Mouse (Mus musculus) lung, embryonic 14.5 days (tissue): ENCODE measurements around the gene Rfx6. TPM values are rescaled to one million over a fixed set of nuclear protein-coding genes. Genes with fewer than 3 reads are reported as not detected.

Experiments used
- ATAC-seq: fragments of 200-750 bp; cut with Nextera tagmentation; 2 replicates; pipeline ENCODE4 v1.8.0; 2017; ENCODE audit warnings: mild to moderate bottlenecking, moderate TSS enrichment, moderate library complexity; ENCODE audit not compliant: insufficient read depth
- DNase-seq: peaks from one replicate; pipeline ENCODE4 v3.0.0-alpha.2; 2015
- H3K27ac ChIP-seq: fragments of 300-500 bp; sonication (generic); 2 replicates; pipeline ENCODE4 v1.5.1; 2014; ENCODE audit warnings: low read depth, mild to moderate bottlenecking, moderate library complexity
- H3K27me3 ChIP-seq: fragments of 300-500 bp; sonication (generic); 2 replicates; pipeline ENCODE4 v1.6.1; 2014; ENCODE audit warnings: low read length, control low read depth; ENCODE audit not compliant: insufficient read depth
- H3K36me3 ChIP-seq: fragments of 300-500 bp; sonication (generic); 2 replicates; pipeline ENCODE4 v1.6.1; 2014; ENCODE audit warnings: control low read depth; ENCODE audit not compliant: insufficient read depth
- H3K4me1 ChIP-seq: fragments of 300-500 bp; sonication (generic); 2 replicates; pipeline ENCODE4 v1.6.1; 2014; ENCODE audit warnings: antibody characterized with exemption, control low read depth; ENCODE audit not compliant: insufficient read depth
- H3K4me2 ChIP-seq: fragments of 300-500 bp; sonication (generic); 2 replicates; pipeline ENCODE4 v1.6.1; 2014; ENCODE audit warnings: mild to moderate bottlenecking
- H3K4me3 ChIP-seq: fragments of 300-500 bp; sonication (generic); 2 replicates; pipeline ENCODE4 v1.5.1; 2014; ENCODE audit warnings: low read depth, low read length
- H3K9ac ChIP-seq: fragments of 300-500 bp; sonication (generic); 2 replicates; pipeline ENCODE4 v1.6.1; 2014
- H3K9me3 ChIP-seq: fragments of 300-500 bp; sonication (generic); 2 replicates; pipeline ENCODE4 v1.6.1; 2016; ENCODE audit warnings: low read depth, low read length, control low read depth
- CTCF ChIP-seq: IDR thresholded peaks from 2 replicates; pipeline ENCODE4 v1.5.1; 2016; ENCODE audit warnings: antibody characterized with exemption, low read depth
- WGBS: fragments of 180-500 bp; shearing (Covaris S2); extraction: QIAGEN DNeasy Blood & Tissue Kit; methylation state at CpG from one replicate; pipeline ENCODE4 v1.1.7; 2014; 5-methylcytosine and 5-hydroxymethylcytosine counted together
- polyA plus RNA-seq: library from polyadenylated mRNA; unstranded; fragments of >200 nt; fragmentation: Nextera tagmentation; extraction: Ambion mirVana; gene quantifications from 2 replicates; pipeline ENCODE4 v1.2.1, GENCODE M21; 2014

Gene Rfx6
- polyA plus RNA-seq, 1 experiment from 2014 or later: 0.13 TPM

DNA sequence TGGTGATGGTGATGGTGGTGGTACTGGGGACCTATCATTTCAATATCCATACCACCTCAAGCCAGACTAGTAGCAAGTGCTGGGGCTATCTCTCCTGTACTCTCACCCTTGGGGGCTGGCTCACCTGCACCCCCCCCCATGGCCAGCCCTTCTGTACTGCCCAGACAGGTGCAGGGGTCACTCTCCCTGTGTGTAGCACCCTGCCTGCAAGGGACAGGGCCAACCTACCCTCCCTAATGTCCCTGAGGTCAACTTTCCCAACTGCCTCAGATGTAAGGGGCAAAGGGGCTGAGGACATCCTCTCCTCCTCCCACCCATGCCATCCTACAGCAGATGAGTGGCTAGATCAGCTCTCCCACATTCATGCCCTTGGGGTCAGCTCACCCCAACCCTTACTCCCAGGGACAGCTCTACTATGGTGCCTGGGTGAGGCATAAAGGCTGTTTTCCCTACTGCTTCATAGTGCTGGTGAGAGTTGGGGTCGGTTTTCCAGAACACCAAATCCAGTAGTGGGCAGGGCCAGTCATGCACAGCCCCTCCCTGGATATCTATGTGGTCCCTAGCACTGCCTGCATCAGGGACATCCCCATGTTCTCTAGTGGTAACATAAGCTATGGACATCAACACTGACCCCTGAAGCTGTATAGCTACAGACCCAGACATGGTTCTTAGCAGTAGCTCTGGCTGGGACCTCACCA lies 5.3 kb upstream of the Rfx6 start:
- Histone ChIP-seq H3K4me1 (no peaks in the 10 kb centered on the region), H3K4me2 (no peak overlapping the region), H3K27ac (no peak overlapping the region), H3K4me3 (no peak overlapping the region), H3K9me3 (no peaks in the 10 kb centered on the region), H3K9ac (no peak overlapping the region), H3K27me3 (peaks cover 10% of the 10 kb centered on the region), H3K36me3 (no peaks in the 10 kb centered on the region)
- DNase-seq: no peak
- no peak for ATAC-seq
- 48% methylated on average over 1 of the region's 1 CpGs for WGBS
- no peak for TF ChIP-seq CTCF

DNA sequence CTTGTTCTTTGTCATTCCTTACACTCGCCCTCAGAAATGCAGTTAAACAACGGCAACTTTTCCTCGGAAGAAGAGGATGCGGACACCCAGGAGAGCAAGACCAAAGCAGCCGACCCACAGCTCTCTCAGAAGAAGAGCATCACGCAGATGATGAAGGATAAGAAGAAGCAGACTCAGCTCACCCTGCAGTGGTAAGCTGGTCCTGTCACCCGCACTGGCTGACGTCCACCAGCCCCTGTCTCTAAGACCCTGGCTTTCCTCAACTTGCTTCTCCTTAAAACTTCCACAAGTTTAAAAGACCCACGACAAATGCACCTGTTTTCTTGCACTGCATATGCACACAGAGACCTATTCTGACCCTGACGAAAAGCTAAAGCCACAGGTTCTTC lies 689 bp downstream of the Rfx6 start:
- Histone ChIP-seq H3K4me2 (peak overlapping the region; percentile 67), H3K27ac (no peak overlapping the region), H3K9me3 (no peaks in the 10 kb centered on the region), H3K36me3 (no peaks in the 10 kb centered on the region), H3K9ac (no peak overlapping the region), H3K4me1 (no peaks in the 10 kb centered on the region), H3K4me3 (peak overlapping the region; percentile 39), H3K27me3 (peaks cover 22% of the 10 kb centered on the region)
- TF ChIP-seq CTCF: no peak
- 20% methylated on average over 10 of the region's 10 CpGs for WGBS
- no peak for ATAC-seq
- no peak for DNase-seq

DNA sequence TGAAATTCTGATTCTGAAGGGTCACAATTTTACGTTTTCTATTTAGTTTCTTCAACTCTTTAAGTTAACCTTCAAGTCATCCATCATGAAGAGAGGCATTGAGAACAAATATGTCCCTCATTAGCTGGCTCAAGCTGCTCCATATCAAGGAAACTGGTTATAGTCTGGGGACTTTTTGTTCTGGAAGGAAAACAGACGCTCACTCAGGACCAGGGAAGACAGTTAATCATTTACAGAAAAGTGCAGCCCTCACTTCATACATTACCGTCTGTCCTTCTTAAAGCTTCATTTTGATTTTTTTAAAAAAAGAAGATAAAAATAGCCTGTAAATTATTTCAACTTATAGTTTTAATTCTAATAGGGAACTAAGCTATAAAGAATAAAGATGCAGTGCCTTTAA lies 43.3 kb downstream of the Rfx6 start:
- Histone ChIP-seq H3K4me2 (no peak overlapping the region), H3K36me3 (no peaks in the 10 kb centered on the region), H3K9ac (no peak overlapping the region), H3K4me3 (no peak overlapping the region), H3K9me3 (no peaks in the 10 kb centered on the region), H3K27me3 (no peaks in the 10 kb centered on the region), H3K4me1 (no peaks in the 10 kb centered on the region), H3K27ac (no peak overlapping the region)
- no peak for TF ChIP-seq CTCF
- DNase-seq (peak; percentile 16), ATAC-seq (no peak)
- 11% methylated on average over 3 of the region's 3 CpGs for WGBS

DNA sequence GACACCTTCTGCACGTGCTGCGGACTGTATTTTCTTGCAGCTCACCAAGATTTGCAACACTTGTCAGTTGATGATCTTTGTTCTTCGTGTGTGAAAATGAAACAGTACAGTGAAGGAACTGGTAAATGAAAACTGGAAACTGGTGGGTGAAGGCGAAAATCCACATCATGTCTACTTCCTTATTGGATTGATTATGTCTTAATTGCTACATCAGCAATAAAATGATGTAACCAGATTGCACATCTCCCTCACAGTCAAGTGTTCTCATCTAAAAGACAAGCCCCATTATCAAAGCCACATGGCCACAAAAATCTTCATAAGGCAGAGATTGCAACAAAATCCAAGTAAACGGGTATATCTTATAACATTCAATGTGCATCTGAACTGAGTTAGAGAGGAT lies 83.9 kb downstream of the Rfx6 start:
- no peak overlapping the region for H3K4me2 ChIP-seq
- ATAC-seq: no peak
- no peak for TF ChIP-seq CTCF
- no peaks in the 10 kb centered on the region for H3K9me3 ChIP-seq
- no peak overlapping the region for H3K4me3 ChIP-seq
- H3K4me1 ChIP-seq: no peaks in the 10 kb centered on the region
- 80% methylated on average over 5 of the region's 5 CpGs for WGBS
- no peaks in the 10 kb centered on the region for H3K36me3 ChIP-seq
- DNase-seq: no peak
- no peak overlapping the region for H3K9ac ChIP-seq
- no peak overlapping the region for H3K27ac ChIP-seq
- H3K27me3 ChIP-seq: no peaks in the 10 kb centered on the region

DNA sequence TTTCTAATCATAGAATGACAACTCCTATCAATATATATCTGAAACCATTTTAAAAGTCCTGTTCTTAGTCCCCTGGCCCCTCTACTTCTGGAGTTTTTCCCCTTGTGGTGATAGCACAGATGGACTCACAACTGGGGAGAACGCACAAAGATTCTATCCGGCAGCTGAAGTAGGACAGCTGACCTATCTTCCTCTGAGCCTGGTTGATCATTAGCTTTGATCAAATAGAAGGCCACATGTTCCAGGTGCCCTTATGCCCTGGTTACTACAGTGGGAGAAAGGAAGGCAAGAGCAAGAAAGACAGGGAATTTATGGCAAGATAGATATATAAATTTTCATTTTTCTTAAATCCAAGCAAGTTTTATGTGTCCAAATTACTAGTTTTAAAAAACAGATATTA lies 85.7 kb downstream of the Rfx6 start:
- Histone ChIP-seq H3K9ac (no peak overlapping the region), H3K9me3 (no peaks in the 10 kb centered on the region), H3K4me3 (no peak overlapping the region), H3K27me3 (no peaks in the 10 kb centered on the region), H3K4me1 (no peaks in the 10 kb centered on the region), H3K4me2 (no peak overlapping the region), H3K27ac (no peak overlapping the region), H3K36me3 (no peaks in the 10 kb centered on the region)
- DNase-seq: no peak
- WGBS: 39% methylated on average over 2 of the region's 2 CpGs
- ATAC-seq: no peak
- no peak for TF ChIP-seq CTCF

DNA sequence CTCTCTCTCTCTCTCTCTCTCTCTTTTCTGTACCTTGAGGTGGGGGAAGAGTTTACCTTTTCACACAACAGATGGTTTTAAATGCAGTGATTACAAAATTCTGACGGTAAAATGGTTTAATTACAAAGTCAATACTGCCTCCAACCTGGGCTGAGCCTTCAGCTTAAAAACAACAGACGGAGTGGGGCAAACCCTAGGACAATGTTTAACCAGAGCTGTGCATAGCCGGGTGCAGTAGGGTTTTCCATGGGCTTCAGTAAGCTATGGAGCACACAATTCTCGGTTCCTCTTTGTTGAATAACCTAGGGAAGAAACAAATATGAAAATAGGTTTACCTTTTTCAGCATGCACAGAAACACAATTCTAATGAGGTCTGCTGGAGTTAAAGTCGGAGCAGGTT lies 90.9 kb downstream of the Rfx6 start:
- no peak for DNase-seq
- ATAC-seq: no peak
- Histone ChIP-seq H3K4me3 (no peak overlapping the region), H3K36me3 (no peaks in the 10 kb centered on the region), H3K27me3 (no peaks in the 10 kb centered on the region), H3K9me3 (no peaks in the 10 kb centered on the region), H3K4me1 (no peaks in the 10 kb centered on the region), H3K4me2 (no peak overlapping the region), H3K9ac (no peak overlapping the region), H3K27ac (no peak overlapping the region)
- WGBS: 29% methylated on average over 5 of the region's 5 CpGs
- TF ChIP-seq CTCF: no peak

DNA sequence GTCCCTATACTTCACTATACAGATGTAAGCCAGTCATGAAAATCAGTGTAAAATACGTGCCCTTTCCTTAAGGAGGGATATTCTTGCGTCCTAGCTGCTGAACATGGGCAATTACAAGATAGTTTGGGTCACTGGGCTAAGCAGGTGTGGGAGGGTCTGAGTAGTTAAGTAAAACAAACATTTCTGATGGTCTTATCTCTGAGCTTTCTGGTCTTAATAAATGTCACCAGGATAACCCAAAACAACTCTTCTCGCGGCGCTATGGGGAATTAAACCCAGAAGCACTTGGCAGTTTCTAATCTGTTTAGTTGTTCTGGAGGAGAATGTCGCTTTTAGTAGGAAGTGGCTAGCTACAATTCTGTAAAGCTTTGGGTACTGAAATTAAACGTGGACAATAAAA lies 91.7 kb downstream of the Rfx6 start:
- Histone ChIP-seq H3K9me3 (no peaks in the 10 kb centered on the region), H3K9ac (no peak overlapping the region), H3K27ac (no peak overlapping the region), H3K36me3 (no peaks in the 10 kb centered on the region), H3K4me1 (no peaks in the 10 kb centered on the region), H3K27me3 (no peaks in the 10 kb centered on the region), H3K4me3 (no peak overlapping the region), H3K4me2 (no peak overlapping the region)
- no peak for TF ChIP-seq CTCF
- ATAC-seq (no peak), DNase-seq (no peak)
- 17% methylated on average over 7 of the region's 7 CpGs for WGBS

DNA sequence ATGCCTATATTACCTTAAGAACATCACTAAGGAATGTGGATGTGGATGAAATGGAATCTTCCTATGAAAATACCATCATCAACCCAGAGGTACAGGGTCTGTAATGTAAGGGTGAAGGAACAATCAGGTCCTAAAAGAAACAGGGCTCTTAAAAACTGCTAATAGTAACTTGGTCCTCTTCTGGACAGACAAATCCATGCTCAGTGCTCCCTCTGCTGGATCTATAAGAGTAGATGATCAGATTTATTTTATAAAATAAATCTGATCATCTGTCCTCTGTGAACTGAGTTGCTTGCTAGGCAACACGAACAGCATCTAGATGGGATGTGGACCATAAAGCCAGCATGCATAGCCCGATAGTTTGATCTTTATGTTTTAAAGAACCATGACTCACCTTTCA lies 102.1 kb downstream of the Rfx6 start:
- DNase-seq (peak; percentile 61), ATAC-seq (no peak)
- peak; percentile 43 for TF ChIP-seq CTCF
- Histone ChIP-seq H3K4me2 (no peak overlapping the region), H3K27ac (no peak overlapping the region), H3K36me3 (no peaks in the 10 kb centered on the region), H3K4me1 (no peaks in the 10 kb centered on the region), H3K4me3 (no peak overlapping the region), H3K9ac (no peak overlapping the region), H3K9me3 (no peaks in the 10 kb centered on the region), H3K27me3 (no peaks in the 10 kb centered on the region)
- 65% methylated on average over 2 of the region's 2 CpGs for WGBS

Other genes with a start within 250 kb of the Rfx6 start
- 0.99 and 2.4 TPM in 2 replicates for gene Gm49339, start 197.1 kb upstream of the Rfx6 start, polyA plus RNA-seq
- gene Lilr4b, start 197.1 kb upstream of the Rfx6 start, polyA plus RNA-seq: 0.71 and 0.84 TPM in 2 replicates
- gene Lilrb4a, start 186.8 kb upstream of the Rfx6 start, polyA plus RNA-seq: 5.1 and 5.7 TPM in 2 replicates
- 56.2 and 61.7 TPM in 2 replicates for gene Fam162b, start 87.2 kb upstream of the Rfx6 start, polyA plus RNA-seq
- gene Gprc6a, start 46.3 kb upstream of the Rfx6 start, polyA plus RNA-seq: 1.9 and 2.0 TPM in 2 replicates